Mouse (Mus musculus) cerebellum, adult 18-20 months (tissue): ENCODE measurements at regions not wholly inside any gene's neighbourhood (a gene's known extent, or its start where the extent isn't known, plus 50 kb on each side); places are given as distances from the start of the nearest gene placed in this dataset.
A peak's percentile ranks its signal among the peaks of the same experiment; 100 is the strongest.
"Not testable (repeated sequence)": the region's sequence is repeated elsewhere in the genome, so short reads cannot be mapped to it uniquely, and the experiment has no call there.

Experiments
- DNase-seq, 2 experiments: peaks; one replicate each; pipeline ENCODE4 v3.0.0; 2021

DNA sequence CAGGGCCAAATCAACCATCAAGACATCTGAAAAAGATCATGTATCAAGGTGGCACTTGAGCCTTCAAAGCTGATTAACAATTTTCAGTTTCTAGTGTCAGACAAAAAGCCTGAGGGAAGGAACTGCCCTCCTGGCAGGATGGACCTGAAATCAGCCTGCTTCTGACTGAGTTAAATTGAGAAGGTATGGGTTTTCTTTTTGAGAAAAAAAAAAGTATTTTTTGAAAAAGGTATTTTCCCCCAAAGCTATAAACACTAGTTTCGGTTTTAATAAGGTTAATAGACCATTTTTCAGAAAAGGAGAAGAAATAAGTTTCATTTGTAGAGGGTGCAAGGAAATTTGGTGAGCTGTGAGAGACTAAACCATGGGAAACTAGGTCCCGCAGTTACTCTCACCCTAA is 124.6 kb upstream of the Mrpl21 start:
- not testable (repeated sequence) for DNase-seq

DNA sequence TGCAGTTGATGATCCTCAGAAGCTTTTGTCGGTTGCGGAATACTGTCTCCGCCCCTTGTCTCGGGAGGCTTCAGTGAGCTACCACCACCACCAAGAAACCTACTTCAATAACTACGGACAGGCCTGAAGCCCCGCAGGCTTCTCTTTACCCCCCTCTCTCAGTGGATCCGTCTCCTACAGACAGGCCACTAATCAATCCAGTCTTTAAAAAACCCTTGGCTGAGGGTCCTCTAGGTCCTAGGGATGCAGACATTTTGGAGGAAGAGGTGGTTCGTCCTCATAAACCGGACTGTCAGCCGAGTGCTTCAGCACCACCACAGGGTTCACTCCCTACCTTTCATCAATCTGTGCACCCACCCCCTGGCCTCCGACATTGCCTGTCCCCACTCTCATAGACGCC is 123.4 kb upstream of the Mrpl21 start:
- no peak for DNase-seq

DNA sequence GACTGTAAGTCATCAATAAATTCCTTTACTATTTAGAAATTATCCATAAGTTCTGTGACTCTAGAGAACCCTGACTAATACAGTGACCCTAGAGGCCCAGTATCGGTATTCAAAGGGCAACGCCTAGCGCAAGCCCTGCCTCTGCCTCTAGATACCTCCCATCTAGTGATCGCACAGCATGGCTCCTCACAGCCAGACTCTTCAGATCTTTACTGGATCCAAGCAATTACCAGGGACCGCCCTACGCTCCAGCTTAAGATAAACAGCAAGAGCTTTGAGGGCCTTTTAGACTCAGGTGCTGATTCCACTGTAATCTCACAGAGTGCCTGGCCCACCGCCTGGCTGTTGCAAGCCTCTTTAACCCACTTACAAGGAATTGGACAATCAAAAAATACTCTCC is 115.0 kb upstream of the Mrpl21 start:
- no peak for DNase-seq

DNA sequence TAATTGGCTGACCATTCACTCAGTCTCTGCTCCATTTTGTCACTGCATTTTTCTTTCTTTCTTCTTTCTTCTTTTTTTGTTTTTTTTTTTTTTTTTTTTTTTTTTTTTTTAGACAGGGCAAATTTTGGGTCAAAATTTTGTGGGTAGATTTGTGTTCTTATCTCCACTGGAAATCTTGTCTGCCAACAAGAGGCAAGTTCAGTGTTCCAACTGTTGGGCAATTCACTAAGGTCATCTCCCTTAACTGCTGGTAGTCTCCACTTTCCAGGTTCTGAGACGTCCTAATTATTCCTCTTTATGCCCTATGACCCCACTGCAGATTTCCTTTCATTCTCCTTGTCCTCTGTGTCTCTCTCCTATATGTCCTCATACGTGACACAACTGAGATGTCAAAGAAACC is 100.1 kb upstream of the Mrpl21 start:
- no peak for DNase-seq

DNA sequence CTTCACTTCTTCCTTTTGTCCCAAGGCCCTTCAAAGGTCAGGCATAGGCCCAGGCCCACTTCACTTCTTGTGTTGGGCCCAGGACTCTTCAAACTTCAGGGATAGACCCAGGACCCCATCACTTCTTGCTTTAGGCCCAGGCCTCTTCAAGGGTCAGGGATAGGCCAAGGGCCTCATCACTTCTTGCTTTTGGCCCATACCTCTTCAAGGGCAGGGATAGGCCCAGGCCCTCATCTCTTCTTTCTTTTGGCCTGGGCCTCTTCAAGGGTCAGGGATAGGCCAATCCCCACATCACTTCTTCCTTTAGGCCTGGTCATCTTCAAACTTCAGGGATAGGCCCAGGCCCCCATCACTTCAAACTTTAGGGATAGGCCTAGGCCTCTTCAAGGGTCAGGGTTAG is 90.1 kb upstream of the Mrpl21 start:
- DNase-seq, result no peak

- peak in 1 of 2 experiments; percentile 2 for DNase-seq
Measured at GRCm38 (mm10) chr19:3204504-3204903, 78.2 kb upstream of the Mrpl21 start.

- DNase-seq, result not testable (repeated sequence)
Measured at GRCm38 (mm10) chr19:3205406-3205805, 77.3 kb upstream of the Mrpl21 start.

- DNase-seq, result peak; percentile 21 to 35
Measured at GRCm38 (mm10) chr19:3208283-3208682, 74.4 kb upstream of the Mrpl21 start.
